ENCODE assay signal across 28 mouse cellular contexts in genomic region chr11:104626635-104627034, GRCm38 (mm10). TPM values are rescaled to one million over a fixed set of nuclear protein-coding genes. Genes with fewer than 3 reads are reported as not detected.
DNase-seq lines count a peak whose midpoint lies in the region; ATAC-seq and TF ChIP-seq lines count a peak whose summit lies in the region.
"Had no signal": no experiment of that assay in that cellular context is flagged by ENCODE, and none has a peak within 500 bp of the region (broad histone marks: within the 10 kb centered on the region; RNA-seq: fewer than 3 reads in every experiment).

No protein-coding gene starts in this region.

- no peaks in the 10 kb centered on the region for H3K27me3 ChIP-seq in embryonic facial prominence, embryonic 13.5 days
- H3K27me3 ChIP-seq in embryonic facial prominence, embryonic 10.5 days (replicated peaks; ENCODE audit: low read depth, poor library complexity, severe bottlenecking): no peaks in the 10 kb centered on the region
- H3K27me3 ChIP-seq in liver, embryonic 12.5 days (replicated peaks): peaks cover 6% of the 10 kb centered on the region; the same call in 1 of the 2 replicates
- H3K27me3 ChIP-seq in liver, embryonic 11.5 days (replicated peaks; ENCODE audit: control insufficient read depth, insufficient read depth, low read length): no peaks in the 10 kb centered on the region
- no peaks in the 10 kb centered on the region for H3K27me3 ChIP-seq in embryonic facial prominence, embryonic 15.5 days
- no peaks in the 10 kb centered on the region for H3K27me3 ChIP-seq in small intestine, adult 2 months (ENCODE audit: control insufficient read depth, insufficient read depth, low read length)
- H3K27me3 ChIP-seq: limb, embryonic 12.5 days; lung, embryonic 15.5 days; neural tube, embryonic 15.5 days; Patski had no signal

- no peak for TF ChIP-seq CTCF in small intestine, adult 2 months (IDR thresholded peaks at IDR 0.05; ENCODE audit: extremely low read depth, insufficient read length, insufficient replicate concordance, low read depth, low read length)

- no peak for TF ChIP-seq POLR2A in small intestine, adult 2 months (IDR thresholded peaks at IDR 0.05; ENCODE audit: low read depth, low read length)

- H3K27ac ChIP-seq in embryonic facial prominence, embryonic 13.5 days: peak overlapping the region; percentile 80; the same call in 1 of the 2 replicates
- no peak overlapping the region for H3K27ac ChIP-seq in embryonic facial prominence, embryonic 10.5 days (replicated peaks)
- no peak overlapping the region for H3K27ac ChIP-seq in liver, embryonic 12.5 days
- H3K27ac ChIP-seq in liver, embryonic 11.5 days (ENCODE audit: low read depth, low read length): no peak overlapping the region
- H3K27ac ChIP-seq in embryonic facial prominence, embryonic 15.5 days (replicated peaks): peak overlapping the region; percentile 80; the same call in 1 of the 2 replicates
- H3K27ac ChIP-seq in small intestine, adult 2 months (ENCODE audit: insufficient read depth, low read depth, low read length): 0 out of 2 replicates have a peak overlapping the region, but pooled peaks have one; percentile 21
- H3K27ac ChIP-seq: hindbrain, embryonic 14.5 days; limb, embryonic 12.5 days; liver, embryonic 14.5 days; lung, embryonic 15.5 days; neural tube, embryonic 15.5 days had no signal

- H3K9ac ChIP-seq in embryonic facial prominence, embryonic 13.5 days: no peak overlapping the region
- no peak overlapping the region for H3K9ac ChIP-seq in liver, embryonic 12.5 days
- H3K9ac ChIP-seq in liver, embryonic 11.5 days (ENCODE audit: low read depth, low read length): no peak overlapping the region
- H3K9ac ChIP-seq in embryonic facial prominence, embryonic 15.5 days: no peak overlapping the region
- H3K9ac ChIP-seq: hindbrain, embryonic 14.5 days; limb, embryonic 12.5 days; liver, embryonic 14.5 days; lung, embryonic 15.5 days; neural tube, embryonic 15.5 days had no signal

- DNase-seq in embryonic facial prominence, embryonic 10.5 days (ENCODE audit: low spot score): no peak
- DNase-seq in liver, embryonic 11.5 days (ENCODE audit: low spot score): no peak
- no peak for DNase-seq in lung, postnatal 14 days
- no peak for DNase-seq in layer of hippocampus, postnatal 10 days (ENCODE audit: low spot score in 2 of 2)
- DNase-seq: cerebellum, adult 11 months; cerebellum, adult 9-10 months; kidney, postnatal 14 days; layer of hippocampus, adult 9-11 months; right cerebral cortex, postnatal 25 days; spleen, adult 18-20 months had no signal

- no peaks in the 10 kb centered on the region for H3K9me3 ChIP-seq in embryonic facial prominence, embryonic 13.5 days
- H3K9me3 ChIP-seq in embryonic facial prominence, embryonic 10.5 days: no peaks in the 10 kb centered on the region
- H3K9me3 ChIP-seq in liver, embryonic 12.5 days (replicated peaks): no peaks in the 10 kb centered on the region
- no peaks in the 10 kb centered on the region for H3K9me3 ChIP-seq in liver, embryonic 11.5 days (ENCODE audit: control insufficient read depth, low read length)
- no peaks in the 10 kb centered on the region for H3K9me3 ChIP-seq in embryonic facial prominence, embryonic 15.5 days (replicated peaks)
- H3K9me3 ChIP-seq: limb, embryonic 12.5 days; lung, embryonic 15.5 days; neural tube, embryonic 15.5 days had no signal

- no peak for ATAC-seq in embryonic facial prominence, embryonic 13.5 days (ENCODE audit: insufficient number of reproducible peaks, insufficient read depth, low FRiP score, low TSS enrichment, low read depth)
- ATAC-seq in liver, embryonic 12.5 days: no peak
- ATAC-seq in liver, embryonic 11.5 days (replicated peaks; ENCODE audit: low FRiP score): no peak
- no peak for ATAC-seq in embryonic facial prominence, embryonic 15.5 days (ENCODE audit: insufficient number of reproducible peaks, low FRiP score, low TSS enrichment, low read depth)
- ATAC-seq: forebrain, embryonic 14.5 days; inflammation-experienced regulatory T-cells, adult 6 months; Patski had no signal

- no peak overlapping the region for H3K4me3 ChIP-seq in embryonic facial prominence, embryonic 13.5 days
- no peak overlapping the region for H3K4me3 ChIP-seq in embryonic facial prominence, embryonic 10.5 days
- no peak overlapping the region for H3K4me3 ChIP-seq in liver, embryonic 12.5 days
- no peak overlapping the region for H3K4me3 ChIP-seq in liver, embryonic 11.5 days (ENCODE audit: low read depth, low read length)
- H3K4me3 ChIP-seq in embryonic facial prominence, embryonic 15.5 days (replicated peaks): no peak overlapping the region
- no peak overlapping the region for H3K4me3 ChIP-seq in small intestine, adult 2 months (ENCODE audit: low read depth, low read length)
- H3K4me3 ChIP-seq: limb, embryonic 12.5 days; lung, embryonic 15.5 days; neural tube, embryonic 15.5 days had no signal

- no peak overlapping the region for H3K4me2 ChIP-seq in embryonic facial prominence, embryonic 13.5 days
- H3K4me2 ChIP-seq in liver, embryonic 12.5 days: peak overlapping the region; percentile 46
- no peak overlapping the region; the same call in 1 of the 2 replicates for H3K4me2 ChIP-seq in liver, embryonic 11.5 days
- H3K4me2 ChIP-seq in embryonic facial prominence, embryonic 15.5 days (replicated peaks): no peak overlapping the region
- H3K4me2 ChIP-seq: heart, embryonic 11.5 days; hindbrain, embryonic 14.5 days; limb, embryonic 12.5 days; lung, embryonic 15.5 days; neural tube, embryonic 15.5 days had no signal

- H3K4me1 ChIP-seq in embryonic facial prominence, embryonic 13.5 days: peaks cover 23% of the 10 kb centered on the region
- peaks cover 40% of the 10 kb centered on the region for H3K4me1 ChIP-seq in embryonic facial prominence, embryonic 10.5 days
- H3K4me1 ChIP-seq in liver, embryonic 12.5 days: peaks cover 66% of the 10 kb centered on the region
- H3K4me1 ChIP-seq in liver, embryonic 11.5 days (replicated peaks; ENCODE audit: control insufficient read depth, insufficient read depth, low read length): peaks cover 40% of the 10 kb centered on the region
- peaks cover 27% of the 10 kb centered on the region for H3K4me1 ChIP-seq in embryonic facial prominence, embryonic 15.5 days
- peaks cover 10% of the 10 kb centered on the region; the same call in 1 of the 2 replicates for H3K4me1 ChIP-seq in small intestine, adult 2 months (ENCODE audit: control insufficient read depth, insufficient read depth, insufficient read length, low read length)

- no peaks in the 10 kb centered on the region for H3K36me3 ChIP-seq in embryonic facial prominence, embryonic 13.5 days
- no peaks in the 10 kb centered on the region for H3K36me3 ChIP-seq in embryonic facial prominence, embryonic 10.5 days (replicated peaks)
- no peaks in the 10 kb centered on the region for H3K36me3 ChIP-seq in liver, embryonic 12.5 days
- no peaks in the 10 kb centered on the region for H3K36me3 ChIP-seq in liver, embryonic 11.5 days (ENCODE audit: control insufficient read depth, insufficient read depth, low read length)
- no peaks in the 10 kb centered on the region for H3K36me3 ChIP-seq in embryonic facial prominence, embryonic 15.5 days
- H3K36me3 ChIP-seq in small intestine, adult 2 months (ENCODE audit: control insufficient read depth, insufficient read depth, low read length): no peaks in the 10 kb centered on the region
- H3K36me3 ChIP-seq: limb, embryonic 12.5 days; lung, embryonic 15.5 days; neural tube, embryonic 15.5 days had no signal

RNA-seq across cellular contexts. Expression of gene Itgb3, which starts 18.8 kb away (rescaled TPM):
- polyA plus RNA-seq in embryonic facial prominence, embryonic 13.5 days (2015; fragmentation: Nextera tagmentation; extraction: Ambion mirVana): 3.9 and 4.2 TPM in 2 replicates
- 2.9 and 4.2 TPM in 2 replicates for polyA plus RNA-seq in embryonic facial prominence, embryonic 10.5 days (2016; fragmentation: Nextera tagmentation; extraction: Ambion mirVana)
- 33.1 and 36.4 TPM in 2 replicates for polyA plus RNA-seq in liver, embryonic 12.5 days (2016; fragmentation: Nextera tagmentation; extraction: Ambion mirVana)
- 16.2 and 16.4 TPM in 2 replicates for polyA plus RNA-seq in liver, embryonic 11.5 days (2014; fragmentation: Nextera tagmentation; extraction: Ambion mirVana)
- polyA plus RNA-seq in embryonic facial prominence, embryonic 15.5 days (2015; fragmentation: Nextera tagmentation; extraction: Ambion mirVana): 5.2 TPM in 2 replicates
- polyA plus RNA-seq in small intestine, adult 2 months (2012; rRNA removed): 5.3 and 7.2 TPM in 2 replicates
- total RNA-seq in layer of hippocampus, postnatal 10 days (2021): 1 to 10 TPM; 2.3 TPM

RNA-seq across cellular contexts. Expression of gene Gm11639, which starts 58.9 kb away (rescaled TPM):
- polyA plus RNA-seq in embryonic facial prominence, embryonic 13.5 days (2015; fragmentation: Nextera tagmentation; extraction: Ambion mirVana): 0.01 TPM in 1 of 2 replicates, not detected in the other
- polyA plus RNA-seq in embryonic facial prominence, embryonic 10.5 days (2016; fragmentation: Nextera tagmentation; extraction: Ambion mirVana): not detected in 2 replicates
- polyA plus RNA-seq in liver, embryonic 12.5 days (2016; fragmentation: Nextera tagmentation; extraction: Ambion mirVana): 0.05 and 0.07 TPM in 2 replicates
- polyA plus RNA-seq in liver, embryonic 11.5 days (2014; fragmentation: Nextera tagmentation; extraction: Ambion mirVana): 0.04 and 0.05 TPM in 2 replicates
- 0.01 TPM in 2 replicates for polyA plus RNA-seq in embryonic facial prominence, embryonic 15.5 days (2015; fragmentation: Nextera tagmentation; extraction: Ambion mirVana)
- not detected in 2 replicates for polyA plus RNA-seq in small intestine, adult 2 months (2012; rRNA removed)
- under 1 TPM; 0.58 to 0.82 TPM for total RNA-seq in layer of hippocampus, postnatal 10 days (2021)
- total RNA-seq: gastrocnemius, postnatal 36 days; hematopoietic stem cell, adult 5-6 weeks; MEL; monocyte, adult 5-6 weeks had no signal
- polyA plus RNA-seq: forebrain, embryonic 14.5 days; limb, embryonic 12.5 days; lung, embryonic 15.5 days; midbrain, embryonic 14.5 days had no signal

Comparison
In these comparisons a context has a peak if more than half of its experiments do, and no peak if none do; other contexts are left out.
1. H3K27ac ChIP-seq: peak in embryonic facial prominence, embryonic 13.5 days (single experiment), embryonic facial prominence, embryonic 15.5 days (single experiment) and small intestine, adult 2 months (single experiment); none in embryonic facial prominence, embryonic 10.5 days (single experiment), liver, embryonic 12.5 days (single experiment) and liver, embryonic 11.5 days (single experiment).